Mouse (Mus musculus) WW6 (cell line): ENCODE data around the gene Chst7.

Source experiments
- DNase-seq: peaks from one replicate; pipeline ENCODE4 v3.0.0-alpha.2; 2013; ENCODE audit warnings: low read depth, low spot score

The Chst7 gene

DNA sequence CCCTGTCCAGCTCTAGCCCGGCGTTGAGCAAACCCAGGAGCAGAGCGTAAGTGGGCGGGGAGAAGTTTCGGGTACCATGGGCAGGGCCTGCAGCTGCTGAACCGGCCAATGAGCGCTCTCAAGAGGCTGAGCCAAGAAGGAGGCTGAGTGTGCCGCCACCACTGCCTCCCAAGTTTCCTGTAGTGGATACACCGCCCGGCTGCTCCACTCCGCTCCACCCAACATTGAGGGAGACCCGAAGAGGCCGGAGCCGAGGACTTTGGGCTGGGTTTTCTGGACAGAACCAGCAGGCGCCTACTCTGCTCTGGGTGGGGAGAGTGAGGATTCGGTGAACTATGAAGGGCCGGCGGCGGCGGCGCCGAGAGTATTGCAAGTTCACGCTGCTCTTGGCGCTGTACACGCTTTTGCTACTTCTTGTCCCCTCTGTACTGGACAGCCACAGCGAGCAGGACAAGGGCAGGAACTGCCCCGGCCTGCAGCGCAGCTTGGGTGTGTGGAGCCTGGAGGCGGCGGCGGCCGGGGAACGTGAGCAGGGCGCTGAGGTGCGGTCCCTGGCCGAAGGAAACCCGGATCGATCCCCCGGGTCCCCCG is at the start of gene Chst7:
TSS of gene Chst7 (plus strand) at position 180 of the 591 bp plus-strand sequence.
- DNase-seq, result no peak

- DNase-seq, result no peak
Observed at GRCm38 (mm10) chrX:20012211-20012610, 47.1 kb upstream of the Chst7 start.

DNA sequence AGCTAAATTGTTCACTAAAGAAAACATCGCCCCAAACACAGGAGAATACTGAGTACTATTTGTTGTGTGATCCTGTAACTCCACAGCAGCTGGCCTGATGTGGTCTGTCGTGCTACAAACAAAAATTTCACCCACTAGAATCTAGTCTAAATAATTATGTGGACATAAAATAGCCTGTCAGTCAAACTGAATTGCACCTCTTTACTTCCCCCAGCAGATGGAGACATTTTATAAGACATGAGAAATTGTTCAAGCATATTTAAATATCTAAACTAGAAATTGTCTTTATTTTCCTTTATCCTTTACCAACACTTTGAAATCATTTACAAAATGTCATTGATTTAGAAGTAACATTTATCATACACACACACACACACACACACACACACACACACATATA is 38.4 kb upstream of the Chst7 start:
- DNase-seq, result no peak

DNA sequence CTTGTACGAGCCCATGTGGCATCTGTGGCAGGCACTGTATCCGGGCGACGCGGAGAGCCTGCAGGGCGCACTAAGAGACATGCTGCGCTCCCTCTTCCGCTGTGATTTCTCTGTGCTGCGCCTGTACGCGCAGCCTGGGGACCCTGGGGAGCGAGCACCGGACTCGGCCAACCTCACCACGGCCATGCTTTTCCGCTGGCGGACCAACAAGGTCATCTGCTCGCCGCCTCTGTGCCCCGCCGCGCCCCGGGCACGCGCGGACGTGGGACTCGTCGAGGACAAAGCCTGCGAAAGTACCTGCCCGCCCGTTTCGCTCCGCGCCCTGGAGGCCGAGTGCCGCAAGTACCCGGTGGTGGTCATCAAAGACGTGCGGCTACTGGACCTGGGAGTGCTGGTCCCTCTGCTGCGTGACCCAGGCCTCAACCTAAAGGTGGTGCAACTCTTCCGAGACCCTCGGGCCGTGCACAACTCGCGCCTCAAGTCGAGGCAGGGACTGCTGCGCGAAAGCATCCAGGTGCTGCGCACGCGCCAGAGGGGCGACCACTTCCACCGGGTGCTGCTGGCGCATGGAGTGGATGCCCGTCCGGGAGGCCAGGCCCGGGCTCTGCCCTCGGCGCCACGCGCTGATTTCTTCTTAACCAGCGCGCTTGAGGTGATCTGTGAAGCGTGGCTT is 872 bp downstream of the Chst7 start:
- no peak for DNase-seq

- no peak for DNase-seq
Observed at GRCm38 (mm10) chrX:20060769-20061315, 1.5 kb downstream of the Chst7 start.

- no peak for DNase-seq
Observed at GRCm38 (mm10) chrX:20061764-20062480, 2.6 kb downstream of the Chst7 start.

- DNase-seq, result no peak
Observed at GRCm38 (mm10) chrX:20066636-20067035, 7.3 kb downstream of the Chst7 start.

- no peak for DNase-seq
Observed at GRCm38 (mm10) chrX:20070196-20070595, 10.8 kb downstream of the Chst7 start.

DNA sequence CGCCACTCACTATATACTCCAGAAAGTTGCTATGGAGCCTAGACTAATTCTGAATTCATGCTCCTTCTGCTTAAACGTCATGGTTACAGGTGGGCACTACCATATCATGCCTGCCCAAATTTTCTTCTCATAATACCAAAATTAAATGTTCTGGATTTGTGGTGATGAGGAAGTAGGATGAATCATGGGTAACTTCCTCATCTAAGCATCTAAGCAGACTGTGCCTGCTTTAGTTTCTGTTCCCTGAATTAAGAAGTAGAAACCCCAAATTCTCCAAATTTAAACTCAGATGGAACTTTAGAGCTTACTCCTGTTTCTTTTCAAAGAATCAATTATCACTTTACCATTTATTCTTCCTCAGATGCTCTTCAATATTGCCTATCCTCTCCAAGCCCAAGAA is 58.4 kb downstream of the Chst7 start:
- no peak for DNase-seq

DNA sequence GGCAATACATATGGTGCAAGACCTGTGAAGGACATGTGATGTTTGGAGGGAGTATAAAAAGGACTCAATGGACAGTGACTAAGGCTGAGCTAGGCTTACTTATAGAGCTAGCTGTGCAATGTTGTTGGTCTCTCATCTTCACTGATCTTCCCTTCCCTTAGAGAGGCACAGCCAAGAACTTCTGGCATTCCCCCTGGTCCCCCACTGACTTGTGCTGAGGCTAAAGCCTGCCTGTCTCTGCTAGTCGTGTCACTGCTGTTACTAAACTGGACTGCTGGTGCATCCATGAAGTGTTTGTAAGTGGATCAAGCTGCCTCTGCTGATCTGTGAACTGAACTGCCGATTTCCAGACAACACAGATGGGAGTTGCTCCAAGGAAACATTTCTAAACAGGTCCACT is 66.1 kb downstream of the Chst7 start:
- DNase-seq, result no peak

DNA sequence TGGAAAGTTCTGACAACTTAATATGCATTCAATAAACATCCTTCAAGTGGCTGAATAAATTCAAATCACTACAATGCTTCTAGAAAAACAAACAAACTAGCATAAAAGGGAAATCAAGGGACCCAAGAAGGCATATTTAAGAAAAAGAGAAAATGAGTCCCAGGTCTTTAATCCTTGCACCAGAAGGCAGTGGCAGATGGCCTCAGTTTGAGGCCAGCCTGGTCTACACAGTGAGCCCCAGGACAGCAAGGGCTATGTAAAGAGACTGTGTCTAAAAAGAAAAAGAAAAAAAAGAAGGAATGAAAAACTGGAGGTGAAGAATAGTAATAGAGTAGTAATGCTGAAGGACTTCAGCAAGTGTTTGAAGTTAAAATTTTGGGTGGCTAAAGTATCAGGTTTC is 69.6 kb downstream of the Chst7 start:
- DNase-seq, result no peak

DNA sequence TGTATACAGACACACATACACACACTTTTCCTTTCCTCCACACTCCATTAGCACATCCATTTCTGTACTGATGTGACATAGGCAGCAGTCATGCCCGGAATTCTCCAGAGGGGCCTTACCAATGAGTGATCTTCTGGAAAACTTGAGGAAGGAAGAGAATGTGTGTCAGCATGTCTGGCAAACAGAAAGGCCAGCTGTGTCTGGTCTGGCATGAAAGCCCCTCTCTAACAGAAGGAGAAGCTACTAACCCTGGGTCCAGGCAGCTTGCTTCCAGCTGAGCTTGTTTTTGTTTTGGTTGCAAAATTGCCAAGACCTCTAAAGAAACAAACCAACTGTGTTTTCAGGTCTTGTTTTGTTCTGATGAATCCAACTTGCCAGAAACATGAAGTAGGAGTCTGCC is 70.1 kb downstream of the Chst7 start:
- DNase-seq, result no peak
